Mouse (Mus musculus): ENCODE results near the gene Magi1. TPM values are rescaled to one million over a fixed set of nuclear protein-coding genes. Genes with fewer than 3 reads are reported as not detected.
A peak's percentile ranks its signal among the peaks of the same experiment; 100 is the strongest.

Gene Magi1
- polyA plus RNA-seq, 1 experiment from 2014 or later, result 25.0 TPM

GRCm38 (mm10) chr6:93737083-93737482, 546.6 kb downstream of the Magi1 start:
- WGBS, result 92% methylated on average over 1 of the region's 1 CpGs
- Histone ChIP-seq H3K4me1 (replicated peaks) (no peaks in the 10 kb centered on the region), H3K9me3 (no peaks in the 10 kb centered on the region), H3K27me3 (ENCODE audit: insufficient read depth, poor library complexity, severe bottlenecking) (no peaks in the 10 kb centered on the region), H3K4me3 (no peak overlapping the region), H3K36me3 (peaks cover 16% of the 10 kb centered on the region; the same call in 1 of the 2 replicates), H3K27ac (no peak overlapping the region)
- DNase-seq (ENCODE audit: low spot score), result no peak

GRCm38 (mm10) chr6:93736071-93736470, 547.6 kb downstream of the Magi1 start:
- DNase-seq (ENCODE audit: low spot score), result no peak
- Histone ChIP-seq H3K36me3 (peaks cover 18% of the 10 kb centered on the region; the same call in 1 of the 2 replicates), H3K27ac (no peak overlapping the region), H3K4me1 (replicated peaks) (no peaks in the 10 kb centered on the region), H3K4me3 (no peak overlapping the region), H3K9me3 (no peaks in the 10 kb centered on the region), H3K27me3 (ENCODE audit: insufficient read depth, poor library complexity, severe bottlenecking) (no peaks in the 10 kb centered on the region)
- whole genome bisulfite sequencing, result 93% methylated on average over 3 of the region's 3 CpGs

GRCm38 (mm10) chr6:93733800-93734199, 549.9 kb downstream of the Magi1 start:
- H3K27ac ChIP-seq, result no peak overlapping the region
- no peak overlapping the region for H3K4me3 ChIP-seq
- no peaks in the 10 kb centered on the region for H3K9me3 ChIP-seq
- no peak for DNase-seq (ENCODE audit: low spot score)
- peaks cover 9% of the 10 kb centered on the region for H3K4me1 ChIP-seq (replicated peaks)
- H3K36me3 ChIP-seq, result 0 out of 2 replicates have a peak, but pooled peaks cover 9% of the 10 kb centered on the region
- WGBS, result 92% methylated on average over 6 of the region's 6 CpGs
- no peaks in the 10 kb centered on the region for H3K27me3 ChIP-seq (ENCODE audit: insufficient read depth, poor library complexity, severe bottlenecking)

GRCm38 (mm10) chr6:93729702-93730101, 554.0 kb downstream of the Magi1 start:
- H3K9me3 ChIP-seq, result no peaks in the 10 kb centered on the region
- H3K4me1 ChIP-seq (replicated peaks), result peaks cover 33% of the 10 kb centered on the region
- 0 out of 2 replicates have a peak, but pooled peaks cover 2% of the 10 kb centered on the region for H3K36me3 ChIP-seq
- WGBS, result 78% methylated on average over 8 of the region's 8 CpGs
- DNase-seq (ENCODE audit: low spot score), result peak; percentile 15
- no peak overlapping the region for H3K4me3 ChIP-seq
- H3K27me3 ChIP-seq (ENCODE audit: insufficient read depth, poor library complexity, severe bottlenecking), result no peaks in the 10 kb centered on the region
- H3K27ac ChIP-seq, result no peak overlapping the region

- H3K4me3 ChIP-seq, result no peak overlapping the region
- 56% methylated on average over 4 of the region's 4 CpGs for WGBS
- H3K27me3 ChIP-seq (ENCODE audit: insufficient read depth, poor library complexity, severe bottlenecking), result no peaks in the 10 kb centered on the region
- no peaks in the 10 kb centered on the region for H3K9me3 ChIP-seq
- H3K27ac ChIP-seq, result no peak overlapping the region; the same call in 1 of the 2 replicates
- peak; percentile 7 for DNase-seq (ENCODE audit: low spot score)
- peaks cover 34% of the 10 kb centered on the region for H3K4me1 ChIP-seq (replicated peaks)
- 0 out of 2 replicates have a peak, but pooled peaks cover 2% of the 10 kb centered on the region for H3K36me3 ChIP-seq
These were observed 554.9 kb downstream of the Magi1 start for GRCm38 (mm10) chr6:93728791-93729190.

- no peak for DNase-seq (ENCODE audit: low spot score)
- Histone ChIP-seq H3K36me3 (0 out of 2 replicates have a peak, but pooled peaks cover 2% of the 10 kb centered on the region), H3K27ac (no peak overlapping the region), H3K9me3 (no peaks in the 10 kb centered on the region), H3K4me3 (no peak overlapping the region), H3K4me1 (replicated peaks) (peaks cover 34% of the 10 kb centered on the region), H3K27me3 (ENCODE audit: insufficient read depth, poor library complexity, severe bottlenecking) (no peaks in the 10 kb centered on the region)
- WGBS, result 43% methylated on average over 15 of the region's 15 CpGs
These were observed 556.0 kb downstream of the Magi1 start for GRCm38 (mm10) chr6:93727630-93728178.

- 62% methylated on average over 7 of the region's 7 CpGs for WGBS
- no peak for DNase-seq (ENCODE audit: low spot score)
- no peaks in the 10 kb centered on the region for H3K27me3 ChIP-seq (ENCODE audit: insufficient read depth, poor library complexity, severe bottlenecking)
These were observed 556.8 kb downstream of the Magi1 start for GRCm38 (mm10) chr6:93726829-93727455.

GRCm38 (mm10) chr6:93726121-93726520, 557.6 kb downstream of the Magi1 start:
- DNase-seq (ENCODE audit: low spot score), result no peak
- WGBS, result 87% methylated on average over 10 of the region's 10 CpGs
- no peaks in the 10 kb centered on the region for H3K36me3 ChIP-seq

More at GRCm38 (mm10) chr6:93726829-93727455, 556.8 kb downstream of the Magi1 start:
- no peaks in the 10 kb centered on the region for H3K9me3 ChIP-seq
- H3K4me1 ChIP-seq (replicated peaks), result peaks cover 34% of the 10 kb centered on the region
- H3K36me3 ChIP-seq, result 0 out of 2 replicates have a peak, but pooled peaks cover 2% of the 10 kb centered on the region
- H3K4me3 ChIP-seq, result no peak overlapping the region
- H3K27ac ChIP-seq, result no peak overlapping the region

GRCm38 (mm10) chr6:93724749-93725148, 559.0 kb downstream of the Magi1 start:
- 59% methylated on average over 7 of the region's 7 CpGs for WGBS
- no peak overlapping the region for H3K4me3 ChIP-seq
- H3K27me3 ChIP-seq (ENCODE audit: insufficient read depth, poor library complexity, severe bottlenecking), result no peaks in the 10 kb centered on the region
- H3K36me3 ChIP-seq, result no peaks in the 10 kb centered on the region
- H3K27ac ChIP-seq, result no peak overlapping the region
- no peaks in the 10 kb centered on the region for H3K9me3 ChIP-seq
- H3K4me1 ChIP-seq (replicated peaks), result peaks cover 34% of the 10 kb centered on the region
- DNase-seq (ENCODE audit: low spot score), result no peak

More at GRCm38 (mm10) chr6:93726121-93726520, 557.6 kb downstream of the Magi1 start:
- Histone ChIP-seq H3K9me3 (no peaks in the 10 kb centered on the region), H3K27me3 (ENCODE audit: insufficient read depth, poor library complexity, severe bottlenecking) (no peaks in the 10 kb centered on the region), H3K27ac (no peak overlapping the region), H3K4me3 (no peak overlapping the region), H3K4me1 (replicated peaks) (peaks cover 34% of the 10 kb centered on the region)

GRCm38 (mm10) chr6:93723226-93723625, 560.5 kb downstream of the Magi1 start:
- Histone ChIP-seq H3K9me3 (no peaks in the 10 kb centered on the region), H3K27me3 (ENCODE audit: insufficient read depth, poor library complexity, severe bottlenecking) (no peaks in the 10 kb centered on the region), H3K27ac (no peak overlapping the region), H3K4me1 (replicated peaks) (peaks cover 30% of the 10 kb centered on the region), H3K4me3 (no peak overlapping the region), H3K36me3 (no peaks in the 10 kb centered on the region)
- 77% methylated on average over 2 of the region's 2 CpGs for WGBS
- DNase-seq (ENCODE audit: low spot score), result no peak

- 52% methylated on average over 4 of the region's 4 CpGs for WGBS
- Histone ChIP-seq H3K36me3 (no peaks in the 10 kb centered on the region), H3K27me3 (ENCODE audit: insufficient read depth, poor library complexity, severe bottlenecking) (peaks cover 22% of the 10 kb centered on the region; the same call in 1 of the 2 replicates), H3K4me1 (replicated peaks) (peaks cover 43% of the 10 kb centered on the region), H3K4me3 (no peak overlapping the region), H3K9me3 (no peaks in the 10 kb centered on the region), H3K27ac (no peak overlapping the region)
- DNase-seq (ENCODE audit: low spot score), result no peak
These were observed 564.2 kb downstream of the Magi1 start for GRCm38 (mm10) chr6:93719532-93719931.

- peak; percentile 6 for DNase-seq (ENCODE audit: low spot score)
- 11% methylated on average over 5 of the region's 5 CpGs for WGBS
- H3K9me3 ChIP-seq, result no peaks in the 10 kb centered on the region
- no peaks in the 10 kb centered on the region for H3K36me3 ChIP-seq
- peaks cover 22% of the 10 kb centered on the region; the same call in 1 of the 2 replicates for H3K27me3 ChIP-seq (ENCODE audit: insufficient read depth, poor library complexity, severe bottlenecking)
- peaks cover 43% of the 10 kb centered on the region for H3K4me1 ChIP-seq (replicated peaks)
- H3K4me3 ChIP-seq, result no peak overlapping the region
- H3K27ac ChIP-seq, result no peak overlapping the region
These were observed 565.3 kb downstream of the Magi1 start for GRCm38 (mm10) chr6:93718385-93718784.

GRCm38 (mm10) chr6:93717826-93718375, 565.8 kb downstream of the Magi1 start:
- H3K36me3 ChIP-seq, result no peaks in the 10 kb centered on the region
- H3K4me3 ChIP-seq, result peak overlapping the region; percentile 43; the same call in 1 of the 2 replicates
- peaks cover 43% of the 10 kb centered on the region for H3K4me1 ChIP-seq (replicated peaks)
- DNase-seq (ENCODE audit: low spot score), result no peak
- 40% methylated on average over 7 of the region's 7 CpGs for WGBS
- no peak overlapping the region for H3K27ac ChIP-seq
- H3K27me3 ChIP-seq (ENCODE audit: insufficient read depth, poor library complexity, severe bottlenecking), result peaks cover 22% of the 10 kb centered on the region; the same call in 1 of the 2 replicates
- H3K9me3 ChIP-seq, result no peaks in the 10 kb centered on the region
